Mouse (Mus musculus) olfactory bulb, adult 2 months (tissue): ENCODE measurements around the gene Rab11fip4. TPM values are rescaled to one million over a fixed set of nuclear protein-coding genes. Genes with fewer than 3 reads are reported as not detected.

Experiments used
- H3K27ac ChIP-seq: fragments of 200-500 bp; 2 replicates; pipeline ENCODE4 v1.5.1; 2012; ENCODE audit warnings: low read depth, low read length; ENCODE audit not compliant: insufficient read depth
- H3K4me1 ChIP-seq: fragments of 200-500 bp; 2 replicates; pipeline ENCODE4 v1.6.1; 2012; ENCODE audit warnings: low read length; ENCODE audit not compliant: control insufficient read depth, insufficient read depth
- H3K4me3 ChIP-seq: fragments of 200-500 bp; 2 replicates; pipeline ENCODE4 v1.5.1; 2012; ENCODE audit warnings: mild to moderate bottlenecking, low read depth, low read length, moderate library complexity; ENCODE audit not compliant: insufficient read depth
- CTCF ChIP-seq: fragments of 200-500 bp; IDR thresholded peaks from 2 replicates; pipeline ENCODE4 v1.5.1; 2012; ENCODE audit warnings: low read depth, mild to moderate bottlenecking, low read length, moderate library complexity; ENCODE audit not compliant: insufficient read depth
- POLR2A ChIP-seq: fragments of 200-500 bp; IDR thresholded peaks from 2 replicates; pipeline ENCODE4 v1.6.1; 2012; ENCODE audit warnings: mild to moderate bottlenecking, low read depth, low read length, moderate library complexity; ENCODE audit not compliant: insufficient read depth
- WGBS: fragments of 180-500 bp; shearing (Covaris S2); methylation state at CpG from one replicate; pipeline ENCODE4 v1.1.7; 2018; 5-methylcytosine and 5-hydroxymethylcytosine counted together
- polyA plus RNA-seq: library from polyadenylated mRNA; stranded (reverse); fragments of >200 nt; gene quantifications from 2 replicates; pipeline ENCODE4 v1.2.4, GENCODE M21; 2012; ENCODE audit warnings: low replicate concordance; ENCODE audit not compliant: missing spikeins, insufficient read depth, insufficient read length

Rab11fip4 gene
- polyA plus RNA-seq: 85.1 and 98.8 TPM in 2 replicates

GRCm38 (mm10) chr11:79590664-79591590, at the start of gene Rab11fip4:
Gene Rab11fip4 (plus strand): TSS chr11:79591212.
- Histone ChIP-seq H3K4me1 (peaks cover 22% of the 10 kb centered on the region), H3K4me3 (peak within 1 kb of the TSS; percentile 72), H3K27ac (peak within 1 kb of the TSS; percentile 77)
- WGBS: 8% methylated on average over 98 of the region's 98 CpGs
- TF ChIP-seq CTCF: no peak
- peak; percentile 39; the same call in 1 of the 2 replicates for TF ChIP-seq POLR2A

DNA sequence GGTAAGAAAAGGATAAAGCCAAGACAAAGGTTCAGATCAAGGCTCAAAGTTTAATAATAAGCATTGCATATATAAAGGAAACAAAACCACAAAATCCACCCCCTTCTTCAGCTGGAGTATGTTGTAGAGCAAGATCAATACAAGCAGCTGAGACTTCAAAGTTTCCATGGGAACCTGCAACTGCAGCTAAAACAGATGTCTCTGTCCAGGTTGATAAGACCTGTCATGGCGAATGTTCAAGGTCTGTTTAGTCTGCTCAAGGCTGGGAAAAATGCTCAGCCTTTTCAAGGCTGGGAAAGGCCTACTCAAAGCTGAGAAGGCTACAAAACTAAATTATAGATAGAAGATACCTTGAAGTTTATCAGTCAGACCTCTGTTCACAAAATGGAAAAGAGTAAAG, 38.4 kb upstream of the Rab11fip4 start:
- Histone ChIP-seq H3K4me1 (no peaks in the 10 kb centered on the region), H3K27ac (no peak overlapping the region), H3K4me3 (no peak overlapping the region)
- no peak for TF ChIP-seq CTCF
- no peak for TF ChIP-seq POLR2A
- WGBS: 89% methylated on average over 1 of the region's 1 CpGs

DNA sequence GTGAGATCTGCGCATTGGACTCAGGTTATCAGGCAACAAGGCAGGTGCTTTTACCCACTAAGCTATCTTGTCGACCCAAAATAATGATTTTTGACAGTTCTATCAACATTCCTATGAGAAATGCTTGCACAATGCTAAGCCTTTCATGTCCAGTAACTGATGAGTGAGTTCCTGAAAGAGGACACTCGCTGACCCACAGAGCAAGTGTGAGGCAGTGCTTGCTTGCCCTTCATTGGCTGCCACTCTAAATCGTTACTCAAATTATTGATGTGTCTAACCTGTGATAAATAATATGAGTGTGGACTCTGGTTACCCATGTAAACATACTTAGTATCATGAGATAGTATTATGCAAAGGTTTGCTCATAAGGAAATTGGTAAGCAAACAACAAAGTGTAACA, 30.5 kb upstream of the Rab11fip4 start:
- 93% methylated on average over 4 of the region's 4 CpGs for WGBS
- H3K27ac ChIP-seq: no peak overlapping the region
- no peak for TF ChIP-seq CTCF
- TF ChIP-seq POLR2A: no peak
- H3K4me1 ChIP-seq: no peaks in the 10 kb centered on the region
- no peak overlapping the region for H3K4me3 ChIP-seq

DNA sequence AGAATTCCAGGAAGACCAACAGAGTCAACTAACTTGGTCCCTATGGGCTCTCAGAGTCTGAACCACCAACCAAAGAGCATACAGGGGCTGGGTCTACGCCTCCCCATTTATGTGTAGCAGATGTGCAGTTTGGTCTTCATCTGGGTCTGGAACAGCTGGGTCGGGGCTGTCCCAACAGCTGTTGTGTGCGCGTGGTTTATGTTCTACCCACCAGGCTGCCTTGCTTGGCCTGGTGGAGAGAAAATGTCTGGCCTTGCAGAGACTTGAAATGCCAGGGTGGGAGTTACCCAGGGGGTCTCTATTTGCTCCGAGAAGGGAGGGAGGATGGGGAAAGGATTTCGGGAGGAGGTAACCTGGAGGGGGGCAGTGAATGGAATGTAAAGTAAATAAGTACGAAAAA, 27.5 kb upstream of the Rab11fip4 start:
- TF ChIP-seq CTCF (no peak), POLR2A (no peak)
- Histone ChIP-seq H3K4me1 (no peaks in the 10 kb centered on the region), H3K4me3 (no peak overlapping the region), H3K27ac (no peak overlapping the region)
- WGBS: 91% methylated on average over 7 of the region's 7 CpGs

- 0 out of 2 replicates have a peak, but pooled peaks cover 2% of the 10 kb centered on the region for H3K4me1 ChIP-seq
- no peak overlapping the region for H3K4me3 ChIP-seq
- no peak for TF ChIP-seq CTCF
- no peak for TF ChIP-seq POLR2A
- 64% methylated on average over 1 of the region's 1 CpGs for WGBS
- H3K27ac ChIP-seq: no peak overlapping the region
Measured at GRCm38 (mm10) chr11:79566947-79567346, 24.1 kb upstream of the Rab11fip4 start.

DNA sequence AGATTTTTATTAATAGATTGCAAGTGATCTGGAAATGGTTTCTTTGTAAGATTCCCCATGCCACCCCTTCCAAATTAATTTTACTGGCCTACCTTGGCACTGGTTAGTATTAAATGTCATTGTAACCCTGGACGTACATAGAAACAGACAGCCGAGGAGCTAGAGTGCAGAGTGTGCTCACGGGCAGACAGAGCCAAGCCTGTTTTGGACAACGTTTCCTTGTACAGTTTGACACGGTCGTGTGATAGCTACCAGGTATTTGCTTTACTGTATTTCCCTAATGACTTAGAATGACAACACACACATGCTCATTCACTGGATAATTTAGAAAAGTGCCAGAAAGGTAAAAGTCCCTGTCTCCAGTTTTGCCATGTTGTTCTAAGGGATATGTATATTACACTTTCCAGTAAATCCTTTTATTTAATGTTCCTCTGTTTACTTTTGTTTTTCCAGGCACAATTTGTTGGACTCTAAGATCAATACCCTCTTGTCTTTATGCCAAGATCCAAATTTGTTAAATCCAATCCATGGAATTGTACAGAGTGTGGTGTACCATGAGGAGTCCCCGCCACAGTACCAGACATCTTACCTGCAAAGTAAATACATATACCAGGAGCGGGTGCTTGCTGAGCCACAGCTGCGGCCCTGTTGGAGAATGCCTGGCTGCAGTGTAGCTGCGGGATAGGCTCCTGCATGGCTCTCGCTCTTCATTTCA, 22.7 kb upstream of the Rab11fip4 start:
- Histone ChIP-seq H3K27ac (no peak overlapping the region), H3K4me1 (0 out of 2 replicates have a peak, but pooled peaks cover 2% of the 10 kb centered on the region), H3K4me3 (no peak overlapping the region)
- TF ChIP-seq CTCF: no peak
- TF ChIP-seq POLR2A: no peak
- 93% methylated on average over 11 of the region's 11 CpGs for WGBS

GRCm38 (mm10) chr11:79570319-79570718, 20.7 kb upstream of the Rab11fip4 start:
- Histone ChIP-seq H3K27ac (no peak overlapping the region), H3K4me3 (no peak overlapping the region), H3K4me1 (0 out of 2 replicates have a peak, but pooled peaks cover 2% of the 10 kb centered on the region)
- TF ChIP-seq CTCF (no peak), POLR2A (no peak)
- WGBS: 93% methylated on average over 2 of the region's 2 CpGs

DNA sequence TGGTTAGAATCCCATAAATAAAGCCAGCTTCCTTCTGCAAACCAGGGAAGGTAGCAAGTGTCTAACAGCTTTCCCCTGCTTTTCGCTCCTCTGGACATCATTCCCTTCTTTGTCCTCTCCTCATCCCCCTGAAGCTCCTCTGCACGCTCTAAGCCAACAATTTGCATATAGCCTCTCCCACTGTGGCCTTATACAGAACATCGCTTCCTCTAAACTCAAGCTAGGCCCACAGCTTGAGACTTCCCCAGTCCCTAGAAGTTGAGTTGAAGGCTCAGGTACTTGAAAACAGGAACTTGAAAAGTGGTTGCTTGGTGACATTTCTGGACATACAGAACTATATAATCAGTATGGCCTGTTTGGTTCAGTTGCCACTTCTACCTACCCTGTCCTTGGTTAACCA, 17.2 kb upstream of the Rab11fip4 start:
- H3K4me3 ChIP-seq: no peak overlapping the region
- H3K4me1 ChIP-seq: 0 out of 2 replicates have a peak, but pooled peaks cover 2% of the 10 kb centered on the region
- 76% methylated on average over 3 of the region's 3 CpGs for WGBS
- no peak overlapping the region for H3K27ac ChIP-seq
- TF ChIP-seq CTCF (no peak), POLR2A (no peak)

DNA sequence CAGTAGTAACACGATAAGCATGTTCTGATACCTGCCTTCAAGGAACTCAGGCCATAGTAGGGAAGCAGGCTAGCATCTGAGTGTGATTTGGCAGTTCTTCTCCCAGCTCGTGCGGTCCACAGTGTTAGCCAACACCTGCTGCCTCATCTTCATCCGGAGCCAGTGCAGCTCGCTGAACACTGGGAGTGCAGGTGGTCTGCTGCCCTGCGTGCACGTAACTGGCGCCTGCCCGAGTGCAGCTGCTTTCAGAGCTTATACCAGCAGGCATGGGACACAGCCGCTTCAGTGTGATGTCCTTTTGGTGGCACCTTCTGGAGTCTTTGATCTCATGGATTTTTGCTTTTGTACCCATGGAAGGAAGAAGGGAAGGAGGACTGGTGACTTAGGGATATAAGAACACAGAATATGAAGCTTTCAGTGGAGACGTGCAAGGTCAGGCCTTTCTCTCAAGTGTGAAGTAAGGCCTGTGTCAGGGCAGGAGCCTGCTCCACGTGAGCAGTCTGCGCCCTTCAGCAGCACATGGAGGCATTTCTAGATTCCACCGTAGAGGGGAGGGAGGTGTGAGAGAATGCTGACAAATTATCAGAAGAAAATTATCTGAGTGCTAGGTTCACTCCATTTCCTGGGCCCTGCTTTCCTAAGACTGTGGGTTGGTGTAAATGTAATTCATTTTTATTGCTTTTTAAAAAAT, 15.5 kb upstream of the Rab11fip4 start:
- Histone ChIP-seq H3K4me1 (peaks cover 5% of the 10 kb centered on the region), H3K27ac (no peak overlapping the region), H3K4me3 (no peak overlapping the region)
- WGBS: 91% methylated on average over 14 of the region's 14 CpGs
- no peak for TF ChIP-seq POLR2A
- TF ChIP-seq CTCF: no peak
